Mouse (Mus musculus): Measurements from ENCODE around the gene Ankrd9. TPM values are rescaled to one million over a fixed set of nuclear protein-coding genes. Genes with fewer than 3 reads are reported as not detected.

Ankrd9 gene
- polyA plus RNA-seq, 1 experiment from 2014 or later: 25.1 TPM

- Histone ChIP-seq H3K4me1 (replicated peaks; ENCODE audit: control insufficient read depth, insufficient read depth) (no peaks in the 10 kb centered on the region), H3K4me3 (ENCODE audit: low read depth, low read length) (no peak overlapping the region), H3K36me3 (ENCODE audit: control insufficient read depth, insufficient read depth, low read length) (peaks cover 8% of the 10 kb centered on the region), H3K4me2 (replicated peaks; ENCODE audit: low read depth) (no peak overlapping the region), H3K27ac (replicated peaks) (no peak overlapping the region), H3K9ac (ENCODE audit: low read length) (no peak overlapping the region), H3K27me3 (ENCODE audit: control insufficient read depth, insufficient read depth, low read length) (no peaks in the 10 kb centered on the region), H3K9me3 (ENCODE audit: control insufficient read depth, low read length) (no peaks in the 10 kb centered on the region)
- TF ChIP-seq EP300 (optimal IDR thresholded peaks at IDR 0.05) (no peak), CTCF (IDR thresholded peaks at IDR 0.05; ENCODE audit: low read depth) (no peak)
- no peak for DNase-seq (ENCODE audit: low spot score)
- 92% methylated on average over 2 of the region's 2 CpGs for WGBS
- peak; percentile 79 for ATAC-seq (ENCODE audit: low FRiP score, low TSS enrichment)
These were observed 11.7 kb downstream of the Ankrd9 start for GRCm38 (mm10) chr12:110967146-110967545.

GRCm38 (mm10) chr12:110966079-110966478, 12.8 kb downstream of the Ankrd9 start:
- 73% methylated on average over 4 of the region's 4 CpGs for WGBS
- no peak overlapping the region for H3K9ac ChIP-seq (ENCODE audit: low read length)
- H3K36me3 ChIP-seq (ENCODE audit: control insufficient read depth, insufficient read depth, low read length): peaks cover 8% of the 10 kb centered on the region
- H3K4me3 ChIP-seq (ENCODE audit: low read depth, low read length): no peak overlapping the region
- DNase-seq (ENCODE audit: low spot score) (no peak), ATAC-seq (ENCODE audit: low FRiP score, low TSS enrichment) (no peak)
- no peak overlapping the region for H3K27ac ChIP-seq (replicated peaks)
- H3K4me2 ChIP-seq (replicated peaks; ENCODE audit: low read depth): no peak overlapping the region
- H3K27me3 ChIP-seq (ENCODE audit: control insufficient read depth, insufficient read depth, low read length): no peaks in the 10 kb centered on the region
- TF ChIP-seq CTCF (IDR thresholded peaks at IDR 0.05; ENCODE audit: low read depth) (no peak), EP300 (optimal IDR thresholded peaks at IDR 0.05) (no peak)
- H3K9me3 ChIP-seq (ENCODE audit: control insufficient read depth, low read length): no peaks in the 10 kb centered on the region
- no peaks in the 10 kb centered on the region for H3K4me1 ChIP-seq (replicated peaks; ENCODE audit: control insufficient read depth, insufficient read depth)

DNA sequence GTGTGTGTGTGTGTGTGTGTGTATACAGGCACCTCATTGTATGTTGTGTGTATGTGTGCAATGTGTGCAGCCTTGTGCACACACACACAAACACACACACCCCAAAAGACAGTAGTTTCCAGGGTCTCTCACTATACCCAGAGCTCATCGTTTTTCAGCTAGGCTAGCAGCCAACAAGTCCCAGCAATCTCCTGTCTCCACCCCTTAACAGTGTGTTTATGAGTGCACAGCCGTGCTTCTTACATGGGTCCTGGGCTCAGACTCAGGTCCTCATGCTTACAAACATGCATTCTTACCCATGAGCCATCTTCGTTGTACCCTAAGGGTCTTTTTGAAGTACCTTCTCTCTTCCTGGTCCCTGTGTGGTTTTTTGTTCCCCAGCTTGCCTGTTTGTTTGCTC, 13.3 kb downstream of the Ankrd9 start:
- TF ChIP-seq EP300 (optimal IDR thresholded peaks at IDR 0.05) (no peak), CTCF (IDR thresholded peaks at IDR 0.05; ENCODE audit: low read depth) (no peak)
- Histone ChIP-seq H3K4me3 (ENCODE audit: low read depth, low read length) (no peak overlapping the region), H3K36me3 (ENCODE audit: control insufficient read depth, insufficient read depth, low read length) (peaks cover 12% of the 10 kb centered on the region), H3K4me2 (replicated peaks; ENCODE audit: low read depth) (no peak overlapping the region), H3K27ac (replicated peaks) (no peak overlapping the region), H3K4me1 (replicated peaks; ENCODE audit: control insufficient read depth, insufficient read depth) (no peaks in the 10 kb centered on the region), H3K27me3 (ENCODE audit: control insufficient read depth, insufficient read depth, low read length) (no peaks in the 10 kb centered on the region), H3K9me3 (ENCODE audit: control insufficient read depth, low read length) (no peaks in the 10 kb centered on the region), H3K9ac (ENCODE audit: low read length) (no peak overlapping the region)
- DNase-seq (ENCODE audit: low spot score) (no peak), ATAC-seq (ENCODE audit: low FRiP score, low TSS enrichment) (no peak)
- WGBS: 45% methylated on average over 3 of the region's 3 CpGs

DNA sequence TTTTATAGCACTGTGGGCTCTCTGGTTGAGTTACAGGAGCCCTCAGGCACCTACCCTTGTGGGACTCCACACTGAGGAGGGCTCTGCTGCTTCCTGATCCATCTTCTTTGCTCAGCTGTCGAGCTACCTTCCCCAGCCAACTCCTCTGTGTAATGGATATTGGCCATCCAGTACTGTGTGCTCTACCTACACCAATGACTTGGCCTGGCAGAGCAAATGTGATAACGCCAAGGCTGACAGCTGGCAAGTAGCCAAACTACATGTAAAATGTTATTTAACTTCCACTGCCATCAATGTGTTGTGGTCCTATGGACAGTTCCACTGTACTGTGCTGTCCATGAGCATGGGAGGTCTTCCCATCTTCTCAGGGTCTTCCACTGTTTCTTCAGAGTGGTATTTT, 16.9 kb downstream of the Ankrd9 start:
- H3K27ac ChIP-seq (replicated peaks): no peak overlapping the region
- H3K4me3 ChIP-seq (ENCODE audit: low read depth, low read length): no peak overlapping the region
- H3K4me2 ChIP-seq (replicated peaks; ENCODE audit: low read depth): no peak overlapping the region
- ATAC-seq (ENCODE audit: low FRiP score, low TSS enrichment): no peak
- WGBS: 63% methylated on average over 2 of the region's 2 CpGs
- no peaks in the 10 kb centered on the region for H3K27me3 ChIP-seq (ENCODE audit: control insufficient read depth, insufficient read depth, low read length)
- no peaks in the 10 kb centered on the region for H3K4me1 ChIP-seq (replicated peaks; ENCODE audit: control insufficient read depth, insufficient read depth)
- TF ChIP-seq CTCF (IDR thresholded peaks at IDR 0.05; ENCODE audit: low read depth) (no peak), EP300 (optimal IDR thresholded peaks at IDR 0.05) (no peak)
- H3K36me3 ChIP-seq (ENCODE audit: control insufficient read depth, insufficient read depth, low read length): peaks cover 5% of the 10 kb centered on the region; the same call in 1 of the 2 replicates
- no peak overlapping the region for H3K9ac ChIP-seq (ENCODE audit: low read length)
- no peaks in the 10 kb centered on the region for H3K9me3 ChIP-seq (ENCODE audit: control insufficient read depth, low read length)
- no peak for DNase-seq (ENCODE audit: low spot score)

GRCm38 (mm10) chr12:110954351-110954991, 24.4 kb downstream of the Ankrd9 start:
- 60% methylated on average over 4 of the region's 4 CpGs for WGBS
- Histone ChIP-seq H3K9me3 (ENCODE audit: control insufficient read depth, low read length) (no peaks in the 10 kb centered on the region), H3K36me3 (ENCODE audit: control insufficient read depth, insufficient read depth, low read length) (peaks cover 4% of the 10 kb centered on the region; the same call in 1 of the 2 replicates), H3K9ac (ENCODE audit: low read length) (no peak overlapping the region), H3K4me2 (replicated peaks; ENCODE audit: low read depth) (no peak overlapping the region), H3K27me3 (ENCODE audit: control insufficient read depth, insufficient read depth, low read length) (no peaks in the 10 kb centered on the region), H3K4me1 (replicated peaks; ENCODE audit: control insufficient read depth, insufficient read depth) (no peaks in the 10 kb centered on the region), H3K27ac (replicated peaks) (0 out of 2 replicates have a peak overlapping the region, but pooled peaks have one; percentile 35), H3K4me3 (ENCODE audit: low read depth, low read length) (no peak overlapping the region)
- ATAC-seq (ENCODE audit: low FRiP score, low TSS enrichment): peak; percentile 78
- DNase-seq (ENCODE audit: low spot score): peak; percentile 34
- TF ChIP-seq CTCF (IDR thresholded peaks at IDR 0.05; ENCODE audit: low read depth): no peak
- no peak for TF ChIP-seq EP300 (optimal IDR thresholded peaks at IDR 0.05)

DNA sequence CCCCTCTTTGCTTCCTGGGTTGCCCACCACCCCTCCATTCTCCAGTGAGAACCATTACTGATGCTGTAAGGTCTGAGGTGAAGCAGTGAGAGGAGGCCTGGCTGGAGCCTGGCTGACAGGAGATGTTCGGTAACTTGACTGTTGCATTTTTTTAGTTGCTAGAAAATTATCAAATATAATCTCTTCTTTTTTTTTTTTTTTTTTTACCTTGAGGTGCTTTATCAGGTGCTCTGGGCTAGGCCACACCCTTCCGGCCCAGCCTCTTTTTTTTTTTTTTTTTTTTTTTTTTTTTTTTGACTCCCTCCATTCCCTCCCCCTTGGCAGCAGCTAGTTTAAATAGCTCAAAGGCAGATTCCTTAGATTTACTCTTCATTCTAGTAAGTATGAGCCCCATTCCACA, 24.9 kb downstream of the Ankrd9 start:
- Histone ChIP-seq H3K9me3 (ENCODE audit: control insufficient read depth, low read length) (no peaks in the 10 kb centered on the region), H3K4me2 (replicated peaks; ENCODE audit: low read depth) (no peak overlapping the region), H3K4me1 (replicated peaks; ENCODE audit: control insufficient read depth, insufficient read depth) (no peaks in the 10 kb centered on the region), H3K27ac (replicated peaks) (peak overlapping the region; percentile 69), H3K27me3 (ENCODE audit: control insufficient read depth, insufficient read depth, low read length) (no peaks in the 10 kb centered on the region), H3K9ac (ENCODE audit: low read length) (no peak overlapping the region), H3K36me3 (ENCODE audit: control insufficient read depth, insufficient read depth, low read length) (peaks cover 4% of the 10 kb centered on the region; the same call in 1 of the 2 replicates), H3K4me3 (ENCODE audit: low read depth, low read length) (no peak overlapping the region)
- TF ChIP-seq EP300 (optimal IDR thresholded peaks at IDR 0.05) (no peak), CTCF (IDR thresholded peaks at IDR 0.05; ENCODE audit: low read depth) (no peak)
- 70% methylated on average over 2 of the region's 2 CpGs for WGBS
- ATAC-seq (ENCODE audit: low FRiP score, low TSS enrichment): no peak
- DNase-seq (ENCODE audit: low spot score): no peak

All from stomach, postnatal 0 days (tissue).